Mouse (Mus musculus) retina, adult 2 months (tissue): ENCODE measurements around the gene Ptger1.

ENCODE experiments used
- DNase-seq: peaks from one replicate; pipeline ENCODE4 v3.0.0-alpha.2; 2012; ENCODE audit warnings: low read depth, low spot score

The Ptger1 gene

DNA sequence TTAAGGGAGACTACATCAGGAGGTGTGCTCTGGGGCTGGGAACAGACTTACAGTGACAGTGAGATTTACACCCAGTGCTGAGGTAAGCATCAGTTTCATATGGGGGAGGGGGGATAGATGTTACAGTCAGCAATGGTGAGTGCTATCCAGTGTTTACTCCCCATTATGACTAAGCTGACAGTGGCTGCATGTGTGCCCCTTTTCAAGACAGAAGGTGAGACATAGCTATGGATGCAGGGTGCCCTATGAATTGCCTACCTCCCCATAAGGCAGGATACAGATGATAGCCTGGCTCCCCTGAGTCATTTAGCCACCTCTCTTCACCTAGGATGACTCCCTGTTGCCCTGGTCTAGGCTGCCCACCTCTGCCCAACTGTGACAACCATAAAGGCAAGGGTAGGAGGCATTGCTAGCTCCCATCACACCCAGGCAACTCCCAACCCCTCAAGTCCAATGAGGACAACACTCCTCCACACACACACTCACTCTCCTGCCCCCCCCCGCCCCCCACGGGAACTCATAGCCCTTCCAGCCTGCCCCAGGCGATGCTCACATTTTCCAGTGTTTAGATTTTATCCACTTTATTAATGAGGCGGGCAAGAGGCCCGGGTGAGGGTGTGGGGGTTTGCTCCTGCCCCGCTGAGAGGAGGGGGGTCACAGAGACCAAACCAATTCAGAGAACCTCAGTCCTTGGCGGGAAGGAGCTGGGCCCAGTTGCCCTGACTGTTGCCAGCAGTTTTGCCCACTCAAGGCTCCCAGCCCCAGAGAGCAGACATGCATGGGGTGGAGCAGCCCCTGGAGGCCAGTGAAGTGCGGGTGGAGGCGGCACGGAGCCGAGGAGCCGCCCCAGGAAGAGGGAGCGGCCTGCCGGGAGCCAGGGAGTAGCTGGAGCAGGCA, at the start of gene Ptger1:
Gene Ptger1 (plus strand): TSS at position 710 of the 897 bp plus-strand sequence.
- no peak for DNase-seq

DNA sequence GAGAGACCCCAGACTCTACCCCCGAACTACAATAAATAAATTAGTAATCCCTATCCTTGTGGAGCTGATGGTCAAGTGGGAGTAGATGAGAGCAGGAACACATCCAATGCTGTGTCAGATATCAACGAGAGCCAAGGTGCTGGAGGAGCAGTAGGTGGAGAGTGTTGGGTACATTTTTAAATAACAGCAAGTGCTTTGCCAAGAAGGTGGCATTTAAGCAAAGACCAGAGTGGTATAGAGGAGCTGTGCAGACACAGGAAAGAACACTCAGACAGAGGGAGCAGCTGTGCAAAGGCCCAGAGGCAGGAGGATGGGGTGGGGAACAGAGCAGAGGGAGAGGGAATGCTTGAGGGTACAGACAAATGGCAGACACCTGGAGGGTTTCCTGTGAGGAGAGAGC, 49.4 kb upstream of the Ptger1 start:
- DNase-seq, result no peak

DNA sequence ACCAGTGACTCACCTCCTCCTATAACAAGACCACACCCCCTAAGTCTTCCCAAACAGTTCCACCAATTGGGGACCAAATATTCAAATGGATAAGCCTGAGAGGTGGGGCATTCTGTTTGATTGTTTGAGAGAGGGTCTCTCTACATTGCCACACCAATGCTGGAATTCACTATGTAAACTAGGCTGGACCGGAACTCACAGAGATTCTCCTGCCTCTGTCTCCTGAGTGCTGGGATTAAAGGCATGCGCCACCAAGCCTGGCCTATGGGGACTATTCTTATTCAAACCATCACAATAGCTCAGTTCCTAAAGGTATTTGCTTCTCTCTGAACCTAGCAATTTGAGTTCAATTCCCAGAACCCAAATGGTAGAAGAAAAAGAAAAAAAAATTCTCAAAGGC, 47.9 kb upstream of the Ptger1 start:
- no peak for DNase-seq

DNA sequence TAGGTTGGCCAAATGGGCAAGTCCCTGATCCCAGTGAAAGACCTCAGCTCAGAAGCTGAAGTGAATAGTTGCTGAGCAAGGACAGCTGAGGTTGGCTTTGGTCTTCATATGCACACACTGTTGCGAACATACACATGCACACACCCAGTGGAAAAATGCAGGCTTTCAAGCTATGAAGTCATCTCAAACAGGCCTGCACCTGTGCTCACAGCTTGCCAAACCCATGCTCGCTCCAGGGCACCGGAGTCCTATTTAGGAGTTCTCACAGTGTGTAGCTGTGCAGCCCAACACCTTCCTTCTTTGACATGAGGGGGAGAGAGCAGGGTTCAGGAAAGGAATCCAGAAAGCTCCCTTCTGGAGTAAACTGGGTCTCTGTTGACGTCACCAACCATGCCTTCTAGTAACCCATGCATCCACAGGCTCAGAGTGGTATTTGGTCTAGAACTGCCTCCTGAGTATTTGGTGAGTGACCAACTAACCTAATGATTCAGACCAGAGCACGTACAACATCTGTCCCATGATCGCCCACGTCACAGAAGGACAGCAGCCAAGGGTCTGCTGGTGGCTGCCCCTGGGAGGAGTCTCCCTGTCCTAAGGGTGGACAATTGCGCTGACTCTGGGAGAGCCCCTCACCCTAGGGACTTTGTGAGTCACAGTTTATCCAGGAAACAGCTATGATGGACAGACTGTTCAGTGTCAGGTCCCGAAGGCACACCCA, 46.8 kb upstream of the Ptger1 start:
- DNase-seq, result no peak

DNA sequence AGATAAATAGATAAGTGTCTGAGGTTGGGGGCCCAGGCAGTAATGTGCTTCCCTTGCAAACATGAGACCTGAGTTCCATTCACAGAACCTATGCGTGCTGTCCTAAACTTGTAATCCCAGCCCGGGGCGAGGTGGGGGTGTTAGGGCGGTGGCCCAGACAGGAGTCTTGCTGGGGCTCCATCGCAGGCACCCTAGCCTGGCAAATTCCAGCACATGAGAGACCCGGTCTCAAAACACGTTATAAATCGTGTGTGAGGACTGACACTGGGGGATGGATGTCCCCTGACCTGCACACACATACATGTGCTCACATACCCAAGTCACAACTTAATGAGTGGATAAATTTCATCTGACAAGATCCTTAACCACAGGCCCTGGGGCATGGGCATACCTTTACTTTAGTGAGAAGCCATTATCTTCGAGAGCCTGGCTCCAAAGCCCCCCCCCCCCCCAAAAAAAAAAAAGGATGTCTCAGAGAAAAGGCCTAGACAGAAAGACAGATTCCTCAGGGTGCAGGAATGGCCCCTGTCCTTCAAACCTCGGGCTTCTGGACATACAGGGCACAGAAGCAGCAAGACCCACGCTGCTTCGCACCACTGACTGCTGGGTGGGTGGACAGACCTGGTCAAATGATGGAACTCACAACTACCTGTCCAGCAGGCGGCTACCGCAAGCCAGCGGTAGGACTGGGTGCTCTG, 44.6 kb upstream of the Ptger1 start:
- no peak for DNase-seq

DNA sequence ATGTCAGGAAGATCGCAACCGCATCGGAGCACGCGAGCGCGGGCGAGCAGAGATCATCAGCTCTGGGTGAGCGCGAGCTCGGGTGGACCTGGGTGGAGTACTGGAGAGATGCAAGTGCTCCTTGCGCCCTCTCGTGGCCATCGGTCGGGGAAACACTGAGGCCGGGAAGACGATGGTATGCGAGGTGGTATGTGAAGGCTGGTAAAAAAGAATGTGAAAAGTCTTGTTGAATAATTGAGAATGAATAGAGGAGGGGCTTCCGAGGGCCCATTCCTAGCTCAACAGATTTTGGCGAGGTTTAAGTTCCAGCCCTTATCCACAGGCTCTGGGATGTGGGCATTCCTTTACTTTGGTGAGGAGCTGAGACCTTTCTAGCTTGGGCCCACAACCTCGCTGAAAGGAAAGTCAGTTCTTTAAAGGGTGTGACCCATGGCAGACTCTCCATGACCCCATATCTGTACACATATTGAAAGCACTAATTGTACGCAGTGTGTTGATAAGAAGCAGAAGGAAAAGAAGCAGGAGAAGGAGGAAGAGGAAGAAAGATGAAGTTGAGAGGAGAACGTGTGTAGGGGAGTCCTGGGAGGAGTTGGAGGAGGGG, 44.0 kb upstream of the Ptger1 start:
- peak; percentile 60 for DNase-seq

DNA sequence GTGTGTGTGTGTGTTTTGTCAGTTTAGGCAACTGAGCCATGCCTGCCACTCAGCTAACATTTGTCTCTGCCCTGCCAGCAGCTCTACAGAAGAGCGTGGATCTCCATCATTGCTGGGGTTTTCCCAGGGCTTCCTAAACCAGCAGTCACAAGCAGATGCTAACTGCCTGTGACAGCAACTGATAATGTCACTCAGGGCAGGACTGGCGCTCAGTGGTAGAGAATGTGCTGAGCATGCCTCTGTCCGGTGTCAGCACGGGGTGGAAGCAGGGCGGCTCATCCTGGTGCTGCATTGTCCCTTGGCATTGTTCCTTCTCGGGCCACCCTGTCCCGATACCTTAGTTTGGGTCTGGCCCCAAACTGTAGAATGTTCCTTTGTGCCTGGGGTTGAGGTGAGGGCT, 42.9 kb upstream of the Ptger1 start:
- no peak for DNase-seq

DNA sequence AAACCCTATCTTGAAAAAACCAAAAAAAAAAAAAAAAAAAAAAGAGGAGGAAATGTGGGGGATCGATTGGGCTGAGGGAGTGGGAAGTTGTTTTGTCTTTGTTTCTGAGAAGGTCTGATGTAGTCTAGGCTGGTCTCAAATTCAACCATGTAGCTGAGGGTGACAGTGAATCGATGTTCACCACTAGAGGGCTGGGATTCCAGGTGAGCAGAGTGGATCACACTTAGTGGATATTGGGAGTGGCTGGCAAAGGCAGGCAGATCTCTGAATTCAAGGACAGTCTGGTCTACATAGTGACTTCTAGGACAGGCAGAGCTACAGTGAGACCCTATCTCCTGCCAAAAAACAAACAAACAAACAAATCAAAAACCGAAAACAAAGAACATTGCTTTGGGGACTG, 41.7 kb upstream of the Ptger1 start:
- no peak for DNase-seq

DNA sequence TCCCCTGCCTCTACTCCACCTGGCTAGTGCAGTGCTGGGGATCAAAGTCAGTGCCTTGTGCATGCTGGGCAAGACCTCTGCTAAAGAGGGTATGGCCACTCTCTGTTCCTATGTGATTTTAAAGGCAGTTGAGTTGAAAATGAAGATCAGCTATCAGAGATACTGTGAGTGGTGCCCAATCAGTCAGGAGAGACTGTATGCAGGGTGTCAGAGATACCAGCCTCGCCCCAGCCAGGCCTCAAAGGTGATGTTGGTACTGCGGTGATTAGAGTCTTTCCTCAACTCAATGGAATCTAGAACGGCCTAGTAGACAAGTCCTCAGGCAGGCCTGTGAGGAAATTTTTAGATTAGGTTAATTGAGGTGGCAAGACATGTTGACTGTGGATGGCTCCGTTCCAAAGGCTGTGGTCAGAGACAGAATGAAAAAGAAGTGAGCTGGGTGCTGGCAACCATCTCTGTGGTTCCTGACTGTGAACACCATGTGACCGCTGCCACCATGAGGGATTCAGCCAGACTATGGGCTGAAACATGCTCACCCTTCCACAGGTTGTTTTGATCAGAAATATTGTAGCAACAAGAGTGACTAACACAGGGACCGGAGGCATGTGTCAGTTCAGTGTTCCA, 40.7 kb upstream of the Ptger1 start:
- no peak for DNase-seq

DNA sequence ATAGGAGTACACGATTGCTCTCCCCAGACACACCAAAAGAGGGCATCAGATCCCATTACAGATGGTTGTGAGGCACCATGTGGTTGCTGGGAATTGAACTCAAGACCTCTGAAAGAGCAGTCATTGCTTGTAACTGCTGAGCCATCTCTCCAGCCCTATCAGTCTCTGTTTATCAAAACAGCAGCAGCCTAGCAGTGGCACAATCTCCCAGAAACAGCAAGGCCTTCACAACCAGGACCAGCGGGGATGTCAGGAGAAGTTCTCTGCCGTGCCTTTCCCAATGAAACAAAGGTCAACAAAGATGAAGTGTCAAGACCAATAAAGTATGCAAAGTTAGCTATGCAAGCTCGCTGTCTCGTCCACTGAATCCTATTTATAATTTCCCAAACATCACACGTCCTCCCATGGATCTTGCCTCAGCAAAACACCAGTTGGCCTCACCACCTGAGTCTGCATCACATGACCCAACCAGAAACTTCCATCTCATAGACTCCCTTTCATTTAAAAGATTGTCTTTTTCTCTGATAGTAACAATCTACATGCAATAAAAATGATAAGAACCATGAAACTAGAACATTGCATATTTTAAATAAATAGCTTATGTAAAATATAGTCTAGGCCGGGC, 34.3 kb upstream of the Ptger1 start:
- no peak for DNase-seq

DNA sequence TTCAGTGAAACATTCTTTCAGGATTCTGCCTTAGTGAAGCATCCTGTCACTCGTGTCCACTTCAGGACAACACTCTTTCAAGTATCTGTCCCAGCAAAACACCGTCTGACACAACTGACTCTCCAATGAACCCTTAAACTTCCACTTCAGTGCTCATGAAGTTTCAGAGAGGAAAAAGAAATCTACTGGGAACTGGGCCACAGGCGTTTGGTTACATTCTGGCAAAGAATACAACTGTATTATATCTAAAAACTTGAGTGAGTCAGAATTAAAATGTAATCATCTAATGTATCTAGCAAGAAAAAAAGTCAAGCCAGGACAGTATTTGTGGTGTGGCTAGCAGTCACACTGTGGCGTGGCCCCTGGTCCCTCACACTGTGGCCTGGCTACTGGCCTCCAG, 27.6 kb upstream of the Ptger1 start:
- DNase-seq, result no peak

DNA sequence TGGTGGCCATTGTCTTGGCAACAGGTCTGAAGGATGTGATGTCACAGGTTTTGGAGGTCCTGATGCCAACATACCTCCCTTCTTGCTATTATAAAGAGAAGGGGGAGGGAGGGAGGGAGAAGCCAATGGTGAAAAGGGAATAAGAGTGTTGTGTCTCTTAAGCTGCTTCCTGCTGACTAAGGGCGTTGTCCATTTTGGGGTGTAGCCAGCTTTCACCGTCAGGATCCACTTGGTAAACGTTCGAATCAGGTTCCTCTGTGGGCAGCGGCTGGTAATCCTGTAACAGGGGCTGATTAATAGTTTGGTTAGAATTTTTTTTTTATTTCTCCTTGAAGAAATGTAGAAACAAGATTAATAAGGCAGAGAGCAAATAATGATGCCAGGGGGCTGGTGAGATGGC, 26.8 kb upstream of the Ptger1 start:
- DNase-seq, result no peak

DNA sequence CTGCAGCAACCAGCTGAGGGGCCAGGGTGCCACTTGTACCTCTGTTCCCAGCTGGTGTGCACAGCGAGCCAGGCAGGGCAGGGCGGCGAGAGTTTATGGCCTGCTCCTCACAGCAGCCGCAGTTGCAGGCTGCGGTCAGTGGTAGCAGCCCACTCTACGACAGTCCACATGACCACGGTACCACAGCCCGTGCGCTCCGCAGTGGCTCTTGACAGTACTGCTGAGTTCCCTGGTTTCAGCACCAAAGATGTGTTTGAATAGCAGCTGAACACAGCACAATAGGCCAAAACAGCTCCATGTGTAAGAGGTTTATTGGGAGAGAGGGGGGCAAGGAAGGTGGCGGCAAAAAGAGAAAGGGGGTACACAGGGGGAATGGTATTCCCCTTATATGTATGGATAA, 19.0 kb upstream of the Ptger1 start:
- DNase-seq, result no peak

DNA sequence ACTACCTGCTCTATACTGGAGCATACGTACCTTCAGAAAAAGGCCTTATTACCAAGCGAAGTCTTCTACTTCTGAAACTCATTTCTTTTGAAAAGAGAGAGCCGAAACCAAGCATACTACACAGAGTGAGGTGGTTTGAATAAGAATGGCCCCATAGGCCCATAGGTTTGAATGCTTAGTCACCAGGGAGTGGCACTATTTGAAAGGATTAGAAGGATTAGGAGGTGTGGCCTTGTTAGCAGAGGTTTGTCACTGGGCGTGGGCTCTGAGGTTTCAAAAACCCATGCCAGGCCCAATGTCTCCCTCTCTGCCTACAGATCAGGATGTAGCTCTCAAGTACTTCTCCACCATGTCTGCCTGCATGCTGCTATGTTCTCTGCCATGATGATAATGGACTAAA, 18.4 kb upstream of the Ptger1 start:
- DNase-seq, result no peak

DNA sequence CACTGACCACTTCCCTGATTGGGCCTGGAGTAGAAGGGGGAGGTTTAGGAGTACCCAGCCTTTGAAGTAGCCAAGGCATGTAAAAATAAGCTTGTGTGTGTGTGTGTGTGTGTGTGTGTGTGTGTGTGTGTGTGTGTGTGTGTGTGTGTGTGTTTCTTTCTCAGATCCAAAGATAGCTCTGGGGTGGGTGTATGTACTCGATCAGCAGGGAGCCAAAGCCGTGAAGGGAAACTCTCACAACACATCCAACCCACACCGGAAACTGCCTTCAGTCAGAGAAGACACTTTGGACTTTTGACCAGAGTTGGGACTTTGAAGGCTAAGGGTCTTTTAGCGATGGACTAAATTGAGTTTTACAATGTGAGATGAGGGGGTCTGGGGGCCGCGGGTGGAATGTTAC, 16.8 kb upstream of the Ptger1 start:
- DNase-seq, result no peak

DNA sequence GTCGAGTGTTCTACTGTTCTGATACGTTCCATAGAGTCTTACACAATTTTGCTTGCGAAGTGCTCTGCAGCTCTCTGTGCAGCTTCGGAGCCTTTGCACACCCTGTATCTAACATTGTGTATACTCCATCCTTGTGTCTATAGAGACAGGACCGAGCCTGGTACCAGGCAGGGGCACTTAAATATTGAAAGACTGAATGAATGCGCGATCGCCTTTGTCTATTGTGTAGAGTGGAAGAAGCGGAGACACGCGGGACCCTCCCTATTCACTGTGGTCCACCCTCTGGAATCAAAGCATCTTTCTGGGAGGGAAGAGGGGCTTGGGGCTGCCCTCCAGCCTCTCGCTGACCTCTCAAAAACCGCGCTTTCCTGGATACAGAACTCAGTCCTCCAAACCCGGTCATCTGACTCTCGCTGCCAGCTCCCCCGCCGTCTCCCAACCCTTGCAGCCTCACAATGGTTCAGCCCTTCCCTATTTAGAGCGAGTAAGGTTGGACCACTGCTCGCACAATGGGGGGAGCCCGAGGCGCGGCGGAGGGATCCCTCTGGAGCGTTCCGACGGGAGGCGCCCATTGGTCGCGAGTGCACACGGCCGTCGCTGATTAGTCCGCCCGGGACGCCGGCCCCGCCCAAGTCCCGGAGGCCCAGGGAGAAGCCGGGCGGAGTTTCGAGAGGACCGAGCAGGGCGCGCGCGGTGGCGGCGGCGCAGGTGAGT, 14.3 kb upstream of the Ptger1 start, which contains the start of gene Gipc1:
Gene Gipc1 (plus strand): TSS at position 648 of the 714 bp plus-strand sequence.
- DNase-seq, result peak; percentile 96

DNA sequence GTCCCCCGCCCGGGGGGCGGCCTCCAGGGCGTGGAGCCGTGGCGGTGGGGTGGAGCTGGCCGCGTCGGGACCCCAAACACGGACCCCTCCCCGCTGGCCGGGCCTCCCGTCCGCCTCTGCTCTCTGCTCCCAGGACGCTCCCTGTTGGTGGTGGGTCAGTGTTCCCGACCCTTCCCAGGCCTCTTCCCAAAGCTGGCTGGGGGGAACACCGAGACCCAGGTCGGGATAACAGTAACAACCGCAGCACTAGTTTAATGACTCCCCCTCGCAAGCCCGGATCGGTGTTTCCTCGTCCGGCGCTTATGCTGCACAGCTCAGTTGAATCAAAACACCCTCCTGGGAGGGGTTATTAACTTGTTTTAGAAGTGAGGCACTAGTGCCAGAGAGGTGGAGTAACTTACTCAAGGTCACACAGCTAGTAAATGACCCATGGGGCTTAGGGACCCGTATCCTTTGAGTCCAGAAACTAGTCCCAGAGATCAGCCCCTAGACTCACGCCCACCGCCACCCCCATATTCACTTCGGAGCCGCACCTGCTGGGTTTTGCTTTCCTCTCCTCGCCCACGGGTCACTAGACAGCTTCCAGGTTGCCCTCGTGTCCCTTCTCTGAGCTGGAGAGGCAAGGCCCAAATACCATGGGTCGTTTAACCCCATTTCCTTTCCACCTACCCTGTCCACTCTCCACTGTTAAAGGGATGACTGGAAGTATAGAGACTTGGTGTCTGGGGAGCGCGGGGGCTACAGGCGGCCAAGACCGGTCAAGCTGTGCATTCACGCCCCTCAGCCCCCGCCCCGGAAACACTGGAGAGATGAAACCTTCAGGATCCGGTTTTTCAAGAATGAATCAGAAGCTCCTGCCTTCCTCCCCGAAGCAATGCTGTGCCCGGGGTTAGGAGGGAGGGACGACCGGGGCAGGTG, 13.5 kb upstream of the Ptger1 start:
- DNase-seq, result no peak

DNA sequence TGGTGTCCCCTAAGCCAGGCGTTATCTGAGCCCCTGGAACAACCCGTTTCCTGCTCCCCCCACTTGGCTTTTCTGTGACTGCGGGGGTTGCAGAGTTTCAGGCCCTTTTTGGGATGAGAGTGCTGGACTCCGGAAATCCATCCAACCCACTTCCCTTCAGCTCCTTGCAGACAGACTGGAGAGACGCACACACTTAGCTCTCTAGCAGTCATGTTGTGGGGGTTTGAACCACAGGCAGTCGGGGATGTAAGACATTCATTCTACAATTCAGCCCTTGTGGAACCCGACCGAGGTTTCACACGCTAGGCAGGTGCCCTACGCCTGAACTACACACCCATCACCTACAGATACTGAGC, 12.8 kb upstream of the Ptger1 start:
- DNase-seq, result no peak

DNA sequence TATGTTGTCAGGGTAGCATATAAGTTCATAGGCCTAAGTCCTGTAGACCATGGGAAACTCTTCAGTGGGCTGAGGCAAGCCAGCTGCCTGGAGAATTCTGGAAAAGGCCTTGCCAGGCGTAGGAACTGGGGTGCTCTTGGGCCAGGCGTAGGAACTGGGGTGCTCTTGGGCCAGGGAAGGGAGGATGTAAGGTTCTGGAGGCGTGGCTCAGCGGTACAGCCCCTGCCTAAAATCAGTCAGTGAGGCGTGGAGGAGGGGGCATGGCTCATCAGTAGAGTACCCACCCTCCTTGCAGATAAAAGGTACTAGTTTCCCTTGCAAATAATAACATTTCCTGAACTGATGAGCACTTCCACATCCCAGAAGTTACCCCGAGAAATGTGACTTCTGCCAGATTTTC, 11.8 kb upstream of the Ptger1 start:
- no peak for DNase-seq
